Mouse (Mus musculus): ENCODE results near the gene Dpf1.

- TF ChIP-seq CTCF (IDR thresholded peaks at IDR 0.05; ENCODE audit: low read depth, low read length) (no peak), POLR2A (IDR thresholded peaks at IDR 0.05; ENCODE audit: extremely low read depth, insufficient read depth, low read length) (no peak)
Measured at GRCm38 (mm10) chr7:29277510-29277909, 26.2 kb upstream of the Dpf1 start.

Data from liver, adult 2 months (tissue).